Mouse (Mus musculus): ENCODE data around the gene Nt5c2.

GRCm38 (mm10) chr19:46869049-46869448 lies 145.9 kb downstream of the Nt5c2 start:
- TF ChIP-seq POLR2A (IDR thresholded peaks at IDR 0.05; ENCODE audit: borderline replicate concordance, extremely low read depth, low read depth, low read length), result no peak
- no peak for TF ChIP-seq CTCF (IDR thresholded peaks at IDR 0.05; ENCODE audit: insufficient read depth, low read length)

Data from lung, adult 2 months (tissue).